Comparison of ENCODE assay signal across 8 mouse cellular contexts in genomic region chr19:28989515-28989914, GRCm38 (mm10). TPM values are rescaled to one million over a fixed set of nuclear protein-coding genes. Genes with fewer than 3 reads are reported as not detected.
DNase-seq lines count a peak whose midpoint lies in the region; ATAC-seq and TF ChIP-seq lines count a peak whose summit lies in the region.

No protein-coding gene starts in this region.

- TF ChIP-seq CTCF in left cerebral cortex, adult 2 months (IDR thresholded peaks at IDR 0.05): no peak

- H3K9me3 ChIP-seq in embryonic facial prominence, embryonic 11.5 days (replicated peaks; ENCODE audit: control insufficient read depth, low read length): no peaks in the 10 kb centered on the region
- no peaks in the 10 kb centered on the region for H3K9me3 ChIP-seq in intestine, embryonic 14.5 days (ENCODE audit: control insufficient read depth, low read length)
- H3K9me3 ChIP-seq in neural tube, embryonic 12.5 days: no peaks in the 10 kb centered on the region

- ATAC-seq in embryonic facial prominence, embryonic 11.5 days (replicated peaks; ENCODE audit: insufficient number of reproducible peaks, low FRiP score, low TSS enrichment, low read depth): no peak
- ATAC-seq in intestine, embryonic 14.5 days (replicated peaks; ENCODE audit: low FRiP score, low TSS enrichment, low read depth): no peak
- no peak for ATAC-seq in neural tube, embryonic 12.5 days (ENCODE audit: low FRiP score, low read depth)
- no peak for ATAC-seq in monocyte, adult 5-6 weeks (replicated peaks; ENCODE audit: insufficient number of reproducible peaks, low FRiP score, low TSS enrichment, poor library complexity, severe bottlenecking)

- no peaks in the 10 kb centered on the region for H3K4me1 ChIP-seq in embryonic facial prominence, embryonic 11.5 days (ENCODE audit: control insufficient read depth, insufficient read depth, low read length)
- peaks cover 5% of the 10 kb centered on the region; the same call in 1 of the 2 replicates for H3K4me1 ChIP-seq in intestine, embryonic 14.5 days (replicated peaks; ENCODE audit: control insufficient read depth, insufficient read depth, low read length)
- H3K4me1 ChIP-seq in neural tube, embryonic 12.5 days: peaks cover 7% of the 10 kb centered on the region

- H3K4me3 ChIP-seq in left cerebral cortex, adult 2 months: peak overlapping the region; percentile 76
- H3K4me3 ChIP-seq in embryonic facial prominence, embryonic 11.5 days (ENCODE audit: low read depth, low read length): peak overlapping the region; percentile 92
- peak overlapping the region; percentile 88 for H3K4me3 ChIP-seq in intestine, embryonic 14.5 days (ENCODE audit: low read depth, low read length)
- H3K4me3 ChIP-seq in neural tube, embryonic 12.5 days: peak overlapping the region; percentile 90

- H3K4me2 ChIP-seq in embryonic facial prominence, embryonic 11.5 days (ENCODE audit: low read depth, low read length): peak overlapping the region; percentile 73
- peak overlapping the region; percentile 74 for H3K4me2 ChIP-seq in intestine, embryonic 14.5 days (ENCODE audit: low read length)
- peak overlapping the region; percentile 77 for H3K4me2 ChIP-seq in neural tube, embryonic 12.5 days (replicated peaks)

- peak overlapping the region; percentile 97 for H3K27ac ChIP-seq in left cerebral cortex, adult 2 months
- no peak overlapping the region for H3K27ac ChIP-seq in embryonic facial prominence, embryonic 11.5 days (replicated peaks; ENCODE audit: low read depth, low read length)
- peak overlapping the region; percentile 76; the same call in 1 of the 2 replicates for H3K27ac ChIP-seq in intestine, embryonic 14.5 days (ENCODE audit: low read depth)
- H3K27ac ChIP-seq in neural tube, embryonic 12.5 days: no peak overlapping the region

- 74% methylated on average over 8 of the region's 8 CpGs for WGBS in embryonic facial prominence, embryonic 11.5 days
- 51% methylated on average over 8 of the region's 8 CpGs for WGBS in intestine, embryonic 14.5 days
- 72% methylated on average over 8 of the region's 8 CpGs for WGBS in neural tube, embryonic 12.5 days

- no peak for DNase-seq in left cerebral cortex, adult 2 months (ENCODE audit: extremely low spot score in 1 of 2, low spot score in 2 of 2)
- DNase-seq in left cerebral cortex, adult 9 months (ENCODE audit: low spot score in 2 of 2): no peak
- no peak for DNase-seq in embryonic facial prominence, embryonic 11.5 days (ENCODE audit: low spot score)
- DNase-seq in intestine, embryonic 14.5 days (ENCODE audit: low spot score): no peak
- no peak for DNase-seq in ovary, postnatal 10 days (ENCODE audit: low spot score)
- DNase-seq in spleen, postnatal 36 days (ENCODE audit: low spot score in 2 of 2): no peak

- H3K27me3 ChIP-seq in embryonic facial prominence, embryonic 11.5 days (ENCODE audit: control insufficient read depth, insufficient read depth, low read length): no peaks in the 10 kb centered on the region
- no peaks in the 10 kb centered on the region for H3K27me3 ChIP-seq in intestine, embryonic 14.5 days (replicated peaks; ENCODE audit: control insufficient read depth, insufficient read depth, low read length)
- no peaks in the 10 kb centered on the region for H3K27me3 ChIP-seq in neural tube, embryonic 12.5 days (replicated peaks)

- peak overlapping the region; percentile 90 for H3K9ac ChIP-seq in embryonic facial prominence, embryonic 11.5 days (replicated peaks; ENCODE audit: low read length)
- peak overlapping the region; percentile 84 for H3K9ac ChIP-seq in intestine, embryonic 14.5 days (ENCODE audit: low read length)
- 0 out of 2 replicates have a peak overlapping the region, but pooled peaks have one; percentile 10 for H3K9ac ChIP-seq in neural tube, embryonic 12.5 days

- intact Hi-C loops in left cerebral cortex, adult 2 months (cut with DNase I): no loop called here

- no peaks in the 10 kb centered on the region for H3K36me3 ChIP-seq in embryonic facial prominence, embryonic 11.5 days (replicated peaks; ENCODE audit: control insufficient read depth, insufficient read depth, low read depth, low read length)
- H3K36me3 ChIP-seq in intestine, embryonic 14.5 days (ENCODE audit: control insufficient read depth, insufficient read depth, low read length): peaks cover 8% of the 10 kb centered on the region; the same call in 1 of the 2 replicates
- peaks cover 5% of the 10 kb centered on the region; the same call in 1 of the 2 replicates for H3K36me3 ChIP-seq in neural tube, embryonic 12.5 days

RNA-seq across cellular contexts. Expression of gene Cdc37l1, which starts 0.6 kb away (rescaled TPM):
- 100 to 1,000 TPM; 106 to 110 TPM for total RNA-seq in left cerebral cortex, adult 2 months (2021)
- polyA plus RNA-seq in embryonic facial prominence, embryonic 11.5 days (2014; fragmentation: Nextera tagmentation; extraction: Ambion mirVana): 39.8 and 40.9 TPM in 2 replicates
- polyA plus RNA-seq in intestine, embryonic 14.5 days (2014; fragmentation: Nextera tagmentation; extraction: Ambion mirVana): 42.9 and 46.7 TPM in 2 replicates
- polyA plus RNA-seq in neural tube, embryonic 12.5 days (2016; fragmentation: Nextera tagmentation; extraction: Ambion mirVana): 55.4 and 57.7 TPM in 2 replicates
- total RNA-seq in monocyte, adult 5-6 weeks (2017): 41.7 to 93.1 TPM (median 56.3 TPM) in 3 replicates

RNA-seq across cellular contexts. Expression of gene 4430402I18Rik, which starts 21.9 kb away (rescaled TPM):
- 1 to 10 TPM; 7.4 to 7.9 TPM for total RNA-seq in left cerebral cortex, adult 2 months (2021)
- 0.18 and 0.35 TPM in 2 replicates for polyA plus RNA-seq in embryonic facial prominence, embryonic 11.5 days (2014; fragmentation: Nextera tagmentation; extraction: Ambion mirVana)
- 0.23 and 0.56 TPM in 2 replicates for polyA plus RNA-seq in intestine, embryonic 14.5 days (2014; fragmentation: Nextera tagmentation; extraction: Ambion mirVana)
- polyA plus RNA-seq in neural tube, embryonic 12.5 days (2016; fragmentation: Nextera tagmentation; extraction: Ambion mirVana): 0.33 and 0.39 TPM in 2 replicates
- 1.2 to 4.4 TPM (median 1.6 TPM) in 3 replicates for total RNA-seq in monocyte, adult 5-6 weeks (2017)

RNA-seq across cellular contexts. Expression of gene Plpp6, which starts 25.8 kb away (rescaled TPM):
- 10 to 100 TPM; 57.4 to 58.1 TPM for total RNA-seq in left cerebral cortex, adult 2 months (2021)
- 8.4 and 9.2 TPM in 2 replicates for polyA plus RNA-seq in embryonic facial prominence, embryonic 11.5 days (2014; fragmentation: Nextera tagmentation; extraction: Ambion mirVana)
- 10.1 and 13.5 TPM in 2 replicates for polyA plus RNA-seq in intestine, embryonic 14.5 days (2014; fragmentation: Nextera tagmentation; extraction: Ambion mirVana)
- polyA plus RNA-seq in neural tube, embryonic 12.5 days (2016; fragmentation: Nextera tagmentation; extraction: Ambion mirVana): 9.5 and 10.7 TPM in 2 replicates
- total RNA-seq in monocyte, adult 5-6 weeks (2017): 6.7 to 12.2 TPM (median 11.9 TPM) in 3 replicates

RNA-seq across cellular contexts. Expression of gene Ak3, which starts 58.2 kb away (rescaled TPM):
- 10 to 100 TPM; 51.8 to 56.1 TPM for total RNA-seq in left cerebral cortex, adult 2 months (2021)
- 89.7 and 94.5 TPM in 2 replicates for polyA plus RNA-seq in embryonic facial prominence, embryonic 11.5 days (2014; fragmentation: Nextera tagmentation; extraction: Ambion mirVana)
- polyA plus RNA-seq in intestine, embryonic 14.5 days (2014; fragmentation: Nextera tagmentation; extraction: Ambion mirVana): 86.5 and 88.3 TPM in 2 replicates
- polyA plus RNA-seq in neural tube, embryonic 12.5 days (2016; fragmentation: Nextera tagmentation; extraction: Ambion mirVana): 65.1 and 66.3 TPM in 2 replicates
- 25.3 to 47.3 TPM (median 27.9 TPM) in 3 replicates for total RNA-seq in monocyte, adult 5-6 weeks (2017)

Comparison
In these comparisons a context has a peak if more than half of its experiments do, and no peak if none do; other contexts are left out.
1. H3K27ac ChIP-seq: peak in left cerebral cortex, adult 2 months (single experiment) and intestine, embryonic 14.5 days (single experiment); none in embryonic facial prominence, embryonic 11.5 days (single experiment) and neural tube, embryonic 12.5 days (single experiment).
2. H3K9ac ChIP-seq: peak in every context shown above with its lines; median percentile 90 in embryonic facial prominence, embryonic 11.5 days; 84 in intestine, embryonic 14.5 days; 10 in neural tube, embryonic 12.5 days.
3. Peak in every context shown above with its lines, with median percentiles within 50 percentile points of each other: H3K4me3 ChIP-seq and H3K4me2 ChIP-seq.